Mouse (Mus musculus) monocyte, adult 2 months (primary cell): Measurements from ENCODE around the gene Phlpp1.

Experiments
- DNase-seq, 2 experiments: peaks; one replicate each; pipeline ENCODE4 v3.0.0; 2022; ENCODE audit warnings: low spot score in 2 of 2, low read depth in 1 of 2

Phlpp1 gene

GRCm38 (mm10) chr1:106374274-106374673 lies 202.7 kb downstream of the Phlpp1 start:
- no peak for DNase-seq

- no peak for DNase-seq
Observed at GRCm38 (mm10) chr1:106374971-106375370, 203.4 kb downstream of the Phlpp1 start.

GRCm38 (mm10) chr1:106376003-106376402 lies 204.5 kb downstream of the Phlpp1 start:
- DNase-seq = no peak

- DNase-seq = no peak
Observed at GRCm38 (mm10) chr1:106380465-106380864, 208.9 kb downstream of the Phlpp1 start.

GRCm38 (mm10) chr1:106386542-106386941 lies 215.0 kb downstream of the Phlpp1 start:
- no peak for DNase-seq

- no peak for DNase-seq
Observed at GRCm38 (mm10) chr1:106387264-106387663, 215.7 kb downstream of the Phlpp1 start.

GRCm38 (mm10) chr1:106389673-106390072 lies 218.1 kb downstream of the Phlpp1 start:
- DNase-seq = no peak

GRCm38 (mm10) chr1:106393072-106393471 lies 221.5 kb downstream of the Phlpp1 start:
- DNase-seq = no peak

GRCm38 (mm10) chr1:106394678-106395077 lies 223.1 kb downstream of the Phlpp1 start:
- DNase-seq = no peak

- DNase-seq = peak in 1 of 2 experiments; percentile 25
Observed at GRCm38 (mm10) chr1:106395476-106395875, 223.9 kb downstream of the Phlpp1 start.

GRCm38 (mm10) chr1:106400900-106401634 lies 229.5 kb downstream of the Phlpp1 start:
- no peak for DNase-seq

GRCm38 (mm10) chr1:106403011-106403501 lies 231.5 kb downstream of the Phlpp1 start:
- no peak for DNase-seq

- no peak for DNase-seq
Observed at GRCm38 (mm10) chr1:106406852-106407251, 235.3 kb downstream of the Phlpp1 start.

- DNase-seq = peak; percentile 61 to 67
Observed at GRCm38 (mm10) chr1:106407963-106408440, 236.4 kb downstream of the Phlpp1 start.

GRCm38 (mm10) chr1:106410858-106411257 lies 239.3 kb downstream of the Phlpp1 start:
- DNase-seq = no peak

- no peak for DNase-seq
Observed at GRCm38 (mm10) chr1:106425128-106425936, 253.8 kb downstream of the Phlpp1 start.

GRCm38 (mm10) chr1:106428170-106428569 lies 256.6 kb downstream of the Phlpp1 start:
- no peak for DNase-seq

- DNase-seq = no peak
Observed at GRCm38 (mm10) chr1:106428580-106428979, 257.0 kb downstream of the Phlpp1 start.

GRCm38 (mm10) chr1:106433580-106433979 lies 262.0 kb downstream of the Phlpp1 start:
- no peak for DNase-seq
